Mouse (Mus musculus) retina, postnatal 1 day (tissue): Measurements from ENCODE around the gene Casp2.
A peak's percentile ranks its signal among the peaks of the same experiment; 100 is the strongest.

Experiments
- DNase-seq: peaks from one replicate; pipeline ENCODE4 v3.0.0-alpha.2; 2012

The Casp2 gene

GRCm38 (mm10) chr6:42282865-42283528, 18.2 kb downstream of the Casp2 start:
- DNase-seq = no peak

- no peak for DNase-seq
Observed at GRCm38 (mm10) chr6:42286448-42286847, 21.7 kb downstream of the Casp2 start, which contains the start of gene Clcn1. Clcn1 (plus strand) TSS chr6:42286685.

GRCm38 (mm10) chr6:42287562-42287961, 22.8 kb downstream of the Casp2 start:
- DNase-seq = no peak

- no peak for DNase-seq
Observed at GRCm38 (mm10) chr6:42293327-42293726, 28.5 kb downstream of the Casp2 start.

GRCm38 (mm10) chr6:42295549-42296094, 30.8 kb downstream of the Casp2 start:
- no peak for DNase-seq

GRCm38 (mm10) chr6:42299362-42299761, 34.6 kb downstream of the Casp2 start:
- DNase-seq = no peak

- no peak for DNase-seq
Observed at GRCm38 (mm10) chr6:42309816-42310378, 45.1 kb downstream of the Casp2 start.

GRCm38 (mm10) chr6:42310427-42311053, 45.8 kb downstream of the Casp2 start:
- no peak for DNase-seq

- no peak for DNase-seq
Observed at GRCm38 (mm10) chr6:42318293-42318692, 53.5 kb downstream of the Casp2 start.

- peak; percentile 24 for DNase-seq
Observed at GRCm38 (mm10) chr6:42323371-42324066, 58.7 kb downstream of the Casp2 start.

- DNase-seq = peak; percentile 63
Observed at GRCm38 (mm10) chr6:42324067-42324481, 59.3 kb downstream of the Casp2 start.

- DNase-seq = peak; percentile 78
Observed at GRCm38 (mm10) chr6:42324482-42325267, 59.9 kb downstream of the Casp2 start, which contains the start of gene Fam131b. Fam131b (minus strand) TSS chr6:42324643.

- peak; percentile 85 for DNase-seq
Observed at GRCm38 (mm10) chr6:42325268-42325609, 60.5 kb downstream of the Casp2 start.

- DNase-seq = no peak
Observed at GRCm38 (mm10) chr6:42326509-42326908, 61.7 kb downstream of the Casp2 start.

GRCm38 (mm10) chr6:42328757-42329156, 64.0 kb downstream of the Casp2 start:
- no peak for DNase-seq

- no peak for DNase-seq
Observed at GRCm38 (mm10) chr6:42330216-42330615, 65.4 kb downstream of the Casp2 start.

GRCm38 (mm10) chr6:42330946-42331345, 66.2 kb downstream of the Casp2 start:
- no peak for DNase-seq
